Mouse (Mus musculus) testis, adult 2 months (tissue): Measurements from ENCODE around the gene Invs. TPM values are rescaled to one million over a fixed set of nuclear protein-coding genes. Genes with fewer than 3 reads are reported as not detected.
A peak's percentile ranks its signal among the peaks of the same experiment; 100 is the strongest.

Source experiments
- H3K27ac ChIP-seq: fragments of 200-500 bp; 2 replicates; pipeline ENCODE4 v1.5.1; 2012; ENCODE audit warnings: low read depth, low read length; ENCODE audit not compliant: control insufficient read depth, insufficient read depth
- H3K27me3 ChIP-seq: fragments of 200-500 bp; 2 replicates; pipeline ENCODE4 v1.6.1; 2012; ENCODE audit warnings: mild to moderate bottlenecking, low read length, moderate library complexity; ENCODE audit not compliant: control insufficient read depth, insufficient read depth
- H3K36me3 ChIP-seq: fragments of 200-500 bp; 2 replicates; pipeline ENCODE4 v1.6.1; 2012; ENCODE audit warnings: mild to moderate bottlenecking, low read length; ENCODE audit not compliant: control insufficient read depth, insufficient read depth
- H3K4me1 ChIP-seq: fragments of 200-500 bp; 2 replicates; pipeline ENCODE4 v1.6.1; 2012; ENCODE audit warnings: low read length; ENCODE audit not compliant: control insufficient read depth, insufficient read depth
- H3K4me3 ChIP-seq: fragments of 200-500 bp; 2 replicates; pipeline ENCODE4 v1.5.1; 2012; ENCODE audit warnings: low read depth, mild to moderate bottlenecking, low read length, moderate library complexity, mixed read lengths; ENCODE audit not compliant: control insufficient read depth
- CTCF ChIP-seq: fragments of 200-500 bp; IDR thresholded peaks from 2 replicates; pipeline ENCODE4 v1.5.1; 2012; ENCODE audit warnings: low read depth, mild to moderate bottlenecking, inconsistent platforms, low read length, moderate library complexity; ENCODE audit not compliant: control insufficient read depth, insufficient read depth, insufficient replicate concordance
- POLR2A ChIP-seq: fragments of 200-500 bp; IDR thresholded peaks from 2 replicates; pipeline ENCODE4 v1.6.1; 2012; ENCODE audit warnings: low read depth, mild to moderate bottlenecking, inconsistent platforms, low read length, moderate library complexity; ENCODE audit not compliant: control insufficient read depth
- polyA plus RNA-seq: library from polyadenylated mRNA; depleted of rRNA; stranded (reverse); fragments of >200 nt; gene quantifications from 2 replicates; pipeline ENCODE4 v1.2.3, GENCODE M21; 2012; rRNA removed

The Invs gene
- polyA plus RNA-seq, 1 experiment: 2.6 TPM

DNA sequence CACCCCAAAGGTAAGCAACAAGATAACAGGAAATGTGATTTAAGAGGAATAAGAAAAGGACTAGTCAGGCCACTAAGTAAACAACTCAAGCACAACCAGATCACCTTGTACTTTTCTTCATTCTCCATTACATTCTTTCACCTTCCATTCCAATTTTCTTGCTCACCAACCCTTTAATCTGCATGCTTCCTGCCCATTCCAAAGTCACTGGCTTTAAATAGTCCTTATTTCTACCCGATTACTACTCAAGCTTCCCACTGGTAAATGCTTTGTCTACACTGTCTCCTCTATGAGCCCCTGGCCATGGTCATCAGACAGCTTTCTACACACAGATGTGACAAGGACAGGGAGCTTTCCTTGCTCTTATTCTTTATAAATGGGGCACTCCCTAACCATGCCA is 191.4 kb downstream of the Invs start:
- H3K36me3 ChIP-seq: no peaks in the 10 kb centered on the region
- peaks cover 4% of the 10 kb centered on the region for H3K4me1 ChIP-seq
- TF ChIP-seq CTCF: no peak
- no peak for TF ChIP-seq POLR2A
- no peak overlapping the region for H3K4me3 ChIP-seq
- H3K27ac ChIP-seq: no peak overlapping the region
- no peaks in the 10 kb centered on the region for H3K27me3 ChIP-seq

DNA sequence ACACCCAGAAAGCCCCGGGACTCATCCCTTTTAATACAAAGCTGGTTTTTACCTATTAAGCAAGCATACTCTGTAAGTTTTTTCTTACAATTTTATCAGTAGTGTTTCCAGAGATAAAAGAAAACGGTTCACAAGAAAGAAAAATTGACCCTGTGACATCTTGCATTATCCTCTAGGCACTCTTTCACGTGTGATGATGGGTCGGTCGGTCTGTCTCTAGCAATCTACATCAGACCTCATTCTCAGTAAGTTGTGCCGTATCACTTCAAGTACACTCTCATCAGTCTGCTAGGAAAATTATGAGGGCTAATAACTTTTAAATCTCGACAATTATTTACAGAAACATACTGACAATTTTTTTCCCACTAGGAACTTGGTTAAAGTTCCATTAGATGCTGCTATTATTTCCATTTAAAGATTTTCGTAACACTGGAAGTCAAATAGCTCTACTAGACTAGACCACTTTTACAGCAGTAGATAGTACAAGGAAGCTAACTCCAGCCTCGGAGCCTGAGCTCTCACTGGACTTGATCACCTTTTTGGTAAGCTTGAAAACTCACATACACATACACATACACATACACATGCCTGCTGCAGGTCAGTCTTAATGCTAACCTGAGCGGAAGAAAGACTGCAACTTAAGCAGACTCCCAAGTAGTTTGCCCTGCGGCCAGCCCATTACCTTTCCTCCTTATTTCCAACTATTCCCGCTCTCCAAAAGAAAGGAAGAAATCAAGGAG is 192.7 kb downstream of the Invs start:
- Histone ChIP-seq H3K27me3 (no peaks in the 10 kb centered on the region), H3K27ac (peak overlapping the region; percentile 89), H3K4me3 (peak overlapping the region; percentile 95), H3K36me3 (no peaks in the 10 kb centered on the region), H3K4me1 (peaks cover 4% of the 10 kb centered on the region)
- TF ChIP-seq CTCF (no peak), POLR2A (no peak)

DNA sequence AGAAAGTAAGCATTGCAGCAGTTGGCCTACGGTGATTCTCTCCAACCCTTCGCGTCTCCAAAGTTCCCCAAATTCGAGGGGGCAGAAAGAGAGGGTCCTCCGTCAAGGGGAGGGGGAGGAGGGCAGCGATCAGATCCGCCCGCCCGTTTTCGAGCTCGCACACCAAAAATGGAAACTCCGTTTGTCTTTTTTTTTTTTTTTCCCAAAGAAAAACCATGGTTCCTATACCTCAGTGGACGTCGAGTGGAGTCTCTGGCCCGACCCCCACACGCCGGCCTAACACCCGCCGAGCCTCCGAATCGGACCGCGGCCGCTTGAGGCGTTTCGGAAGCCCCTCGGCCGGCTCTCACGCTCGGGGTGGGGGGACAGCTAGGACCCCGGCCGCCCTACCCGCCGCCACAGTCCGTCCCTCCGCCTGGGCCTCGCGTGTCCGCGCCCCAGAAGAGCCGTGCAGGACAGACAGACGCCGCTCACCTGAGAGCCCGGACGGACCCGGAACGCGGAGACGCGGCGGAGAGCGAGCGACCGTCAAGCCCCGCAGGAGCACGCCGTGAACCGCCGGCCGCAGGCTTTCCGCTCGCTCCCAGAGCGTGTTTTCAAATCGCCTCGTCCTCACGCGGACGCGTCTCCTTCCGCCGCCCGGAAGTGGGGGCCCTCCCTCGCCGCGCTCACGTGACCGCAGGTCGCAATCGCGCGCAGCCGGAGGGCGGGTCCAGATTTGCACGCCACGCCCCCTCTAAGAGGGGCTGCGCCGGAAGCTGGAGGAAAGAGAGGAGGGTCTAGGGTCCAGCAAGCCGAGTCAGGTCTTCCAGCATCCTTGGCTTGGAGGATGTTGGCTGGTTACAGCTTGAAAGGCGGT is 193.5 kb downstream of the Invs start, which contains the start of gene Tex10:
Tex10 (minus strand) TSS at position 668 of the 859 bp plus-strand sequence.
- Histone ChIP-seq H3K27ac (peak within 1 kb of the TSS; percentile 89), H3K27me3 (no peaks in the 10 kb centered on the region), H3K4me3 (peak within 1 kb of the TSS; percentile 95), H3K36me3 (no peaks in the 10 kb centered on the region), H3K4me1 (peaks cover 4% of the 10 kb centered on the region)
- TF ChIP-seq POLR2A (peak; percentile 96), CTCF (no peak)

DNA sequence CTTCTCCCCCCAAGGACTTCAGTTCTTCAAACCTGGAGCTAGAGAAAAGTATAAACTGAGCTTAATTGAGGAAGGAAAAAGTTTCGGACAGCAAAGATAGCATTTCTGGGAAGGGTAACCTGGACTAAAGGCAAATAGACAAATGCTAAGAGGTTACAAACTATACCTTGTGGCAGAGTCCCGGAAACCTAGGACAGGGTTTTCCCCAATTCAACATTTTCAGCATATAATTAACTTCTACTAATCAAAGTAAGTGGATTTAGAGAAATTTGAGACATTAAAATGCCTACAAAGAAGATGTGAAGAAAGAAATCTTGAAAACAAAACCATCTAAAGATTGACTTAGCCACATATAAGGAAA is 194.1 kb downstream of the Invs start:
- Histone ChIP-seq H3K4me1 (peaks cover 4% of the 10 kb centered on the region), H3K4me3 (peak overlapping the region; percentile 95), H3K27ac (peak overlapping the region; percentile 74), H3K27me3 (no peaks in the 10 kb centered on the region), H3K36me3 (no peaks in the 10 kb centered on the region)
- TF ChIP-seq POLR2A (no peak), CTCF (no peak)

DNA sequence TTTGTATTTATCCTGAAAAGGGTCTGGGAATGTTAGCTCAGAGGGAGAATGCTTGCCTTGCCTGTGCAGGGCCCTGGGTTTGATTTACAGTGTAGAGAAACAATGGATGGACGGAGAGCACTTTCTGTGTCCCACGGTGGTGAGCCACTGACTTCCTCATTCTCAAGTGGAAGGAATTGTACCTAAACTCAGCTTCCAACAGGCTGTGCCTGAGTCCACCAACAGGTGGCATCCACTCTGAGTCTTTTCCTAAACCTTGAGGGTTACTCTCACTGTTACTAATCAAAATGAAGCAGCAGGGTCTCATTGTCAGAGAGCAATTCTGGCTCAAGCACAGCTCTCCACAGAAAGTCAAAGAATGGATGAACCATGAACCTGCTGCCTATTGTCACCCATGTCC is 201.7 kb downstream of the Invs start:
- no peaks in the 10 kb centered on the region for H3K36me3 ChIP-seq
- H3K27me3 ChIP-seq: no peaks in the 10 kb centered on the region
- no peak overlapping the region for H3K4me3 ChIP-seq
- H3K4me1 ChIP-seq: no peaks in the 10 kb centered on the region
- no peak overlapping the region for H3K27ac ChIP-seq
- TF ChIP-seq CTCF: no peak
- TF ChIP-seq POLR2A: no peak

Other genes starting within 250 kb of the Invs start
- gene Nr4a3, start 234.6 kb upstream of the Invs start, polyA plus RNA-seq: 4.0 and 4.9 TPM in 2 replicates
- 24.1 and 27.8 TPM in 2 replicates for gene Stx17, start 154.8 kb upstream of the Invs start, polyA plus RNA-seq
- gene Erp44, start 202 bp upstream of the Invs start, polyA plus RNA-seq: 14.8 and 15.3 TPM in 2 replicates
- 46.3 and 55.6 TPM in 2 replicates for gene Tex10, start 193.7 kb downstream of the Invs start, polyA plus RNA-seq